Mouse (Mus musculus) macrophage (primary cell): ENCODE data around the gene Spib. TPM values are rescaled to one million over a fixed set of nuclear protein-coding genes. Genes with fewer than 3 reads are reported as not detected.

Experiments
- H3K27ac ChIP-seq: fragments of 350-480 bp; formaldehyde crosslinking; 2 replicates; pipeline ENCODE4 v1.9.0; 2021
- H3K36me3 ChIP-seq: fragments of 350-480 bp; formaldehyde crosslinking; 2 replicates; pipeline ENCODE4 v1.9.0; 2021; ENCODE audit errors: inconsistent target
- H3K4me3 ChIP-seq: fragments of 350-480 bp; formaldehyde crosslinking; 2 replicates; pipeline ENCODE4 v1.9.0; 2021; ENCODE audit errors: inconsistent target
- H3K79me2 ChIP-seq: fragments of 350-480 bp; formaldehyde crosslinking; 2 replicates; pipeline ENCODE4 v1.9.0; 2021; ENCODE audit errors: inconsistent target
- WGBS: methylation state at CpG from one replicate; pipeline ENCODE4 v1.1.7; 2026; ENCODE audit warnings: inconsistent platforms; ENCODE audit not compliant: missing documents; 5-methylcytosine and 5-hydroxymethylcytosine counted together
- polyA plus RNA-seq: library from polyadenylated mRNA; stranded (reverse); fragments of 250-400 nt; gene quantifications from 3 replicates; pipeline ENCODE4 v1.2.4, GENCODE M21; 2018; ENCODE audit warnings: inconsistent platforms

Spib gene
- polyA plus RNA-seq, 1 experiment from 2014 or later, result 1.1 TPM

- Histone ChIP-seq H3K27ac (no peak overlapping the region), H3K36me3 (peaks cover 19% of the 10 kb centered on the region; the same call in 1 of the 2 replicates)
- WGBS, result 94% methylated on average over 7 of the region's 7 CpGs
These were observed 5.1 kb upstream of the Spib start for GRCm38 (mm10) chr7:44537009-44537408.

GRCm38 (mm10) chr7:44536590-44536968, 4.7 kb upstream of the Spib start:
- H3K36me3 ChIP-seq, result peaks cover 19% of the 10 kb centered on the region; the same call in 1 of the 2 replicates
- no peak overlapping the region for H3K27ac ChIP-seq
- no peaks in the 10 kb centered on the region for H3K79me2 ChIP-seq
- H3K4me3 ChIP-seq, result no peak overlapping the region
- WGBS, result 88% methylated on average over 5 of the region's 6 CpGs

More at GRCm38 (mm10) chr7:44537009-44537408, 5.1 kb upstream of the Spib start:
- no peaks in the 10 kb centered on the region for H3K79me2 ChIP-seq
- no peak overlapping the region for H3K4me3 ChIP-seq

GRCm38 (mm10) chr7:44535657-44536589, 4.1 kb upstream of the Spib start:
- no peak overlapping the region for H3K27ac ChIP-seq

GRCm38 (mm10) chr7:44534656-44535441, 3.0 kb upstream of the Spib start:
- peaks cover 3% of the 10 kb centered on the region; the same call in 1 of the 2 replicates for H3K36me3 ChIP-seq
- H3K4me3 ChIP-seq, result no peak overlapping the region
- H3K27ac ChIP-seq, result no peak overlapping the region
- 91% methylated on average over 17 of the region's 19 CpGs for WGBS
- no peaks in the 10 kb centered on the region for H3K79me2 ChIP-seq

More at GRCm38 (mm10) chr7:44535657-44536589, 4.1 kb upstream of the Spib start:
- peaks cover 13% of the 10 kb centered on the region; the same call in 1 of the 2 replicates for H3K36me3 ChIP-seq
- H3K4me3 ChIP-seq, result no peak overlapping the region
- WGBS, result 96% methylated on average over 27 of the region's 27 CpGs
- no peaks in the 10 kb centered on the region for H3K79me2 ChIP-seq

- 38% methylated on average over 13 of the region's 13 CpGs for WGBS
- H3K79me2 ChIP-seq, result no peaks in the 10 kb centered on the region
- no peak overlapping the region for H3K4me3 ChIP-seq
- H3K27ac ChIP-seq, result no peak overlapping the region
- no peaks in the 10 kb centered on the region for H3K36me3 ChIP-seq
These were observed 2.4 kb upstream of the Spib start for GRCm38 (mm10) chr7:44534242-44534641.

GRCm38 (mm10) chr7:44533746-44534045, 1.8 kb upstream of the Spib start:
- H3K4me3 ChIP-seq, result no peak overlapping the region
- no peak overlapping the region for H3K27ac ChIP-seq
- H3K79me2 ChIP-seq, result no peaks in the 10 kb centered on the region
- H3K36me3 ChIP-seq, result no peaks in the 10 kb centered on the region
- 93% methylated on average over 12 of the region's 12 CpGs for WGBS

GRCm38 (mm10) chr7:44532918-44533745, 1.3 kb upstream of the Spib start:
- 95% methylated on average over 23 of the region's 29 CpGs for WGBS
- H3K4me3 ChIP-seq, result no peak overlapping the region
- no peak overlapping the region for H3K27ac ChIP-seq
- no peaks in the 10 kb centered on the region for H3K79me2 ChIP-seq
- H3K36me3 ChIP-seq, result no peaks in the 10 kb centered on the region

- Histone ChIP-seq H3K4me3 (no peak overlapping the region), H3K36me3 (no peaks in the 10 kb centered on the region), H3K79me2 (no peaks in the 10 kb centered on the region), H3K27ac (no peak overlapping the region)
- 32% methylated on average over 5 of the region's 5 CpGs for WGBS
These were observed 664 bp downstream of the Spib start for GRCm38 (mm10) chr7:44531207-44531606.

GRCm38 (mm10) chr7:44530507-44530906, 1.4 kb downstream of the Spib start:
- H3K27ac ChIP-seq, result no peak overlapping the region
- no peak overlapping the region for H3K4me3 ChIP-seq
- H3K79me2 ChIP-seq, result no peaks in the 10 kb centered on the region
- no peaks in the 10 kb centered on the region for H3K36me3 ChIP-seq
- WGBS, result 82% methylated on average over 2 of the region's 3 CpGs

GRCm38 (mm10) chr7:44529518-44529917, 2.4 kb downstream of the Spib start:
- Histone ChIP-seq H3K79me2 (no peaks in the 10 kb centered on the region), H3K4me3 (no peak overlapping the region), H3K27ac (no peak overlapping the region), H3K36me3 (no peaks in the 10 kb centered on the region)
- 97% methylated on average over 5 of the region's 5 CpGs for WGBS

- WGBS, result 6% methylated on average over 40 of the region's 40 CpGs
- peak overlapping the region; percentile 32 for H3K4me3 ChIP-seq
- H3K27ac ChIP-seq, result peak overlapping the region; percentile 36; the same call in 1 of the 2 replicates
- no peaks in the 10 kb centered on the region for H3K36me3 ChIP-seq
- H3K79me2 ChIP-seq, result no peaks in the 10 kb centered on the region
These were observed 4.1 kb downstream of the Spib start for GRCm38 (mm10) chr7:44527483-44528398.

- Histone ChIP-seq H3K79me2 (no peaks in the 10 kb centered on the region), H3K4me3 (no peak overlapping the region), H3K36me3 (no peaks in the 10 kb centered on the region), H3K27ac (no peak overlapping the region)
- 92% methylated on average over 14 of the region's 14 CpGs for WGBS
These were observed 5.3 kb downstream of the Spib start for GRCm38 (mm10) chr7:44526414-44527154.
